Mouse (Mus musculus) heart, postnatal 0 days (tissue): ENCODE data around the gene Rps27.

Source experiments
- CTCF ChIP-seq: IDR thresholded peaks from 2 replicates; pipeline ENCODE4 v1.5.1; 2016; ENCODE audit warnings: antibody characterized with exemption, control low read depth, low read depth
- EP300 ChIP-seq: IDR thresholded peaks from 2 replicates; pipeline ENCODE4 v1.6.1; 2016; ENCODE audit warnings: antibody characterized with exemption, low read depth

DNA sequence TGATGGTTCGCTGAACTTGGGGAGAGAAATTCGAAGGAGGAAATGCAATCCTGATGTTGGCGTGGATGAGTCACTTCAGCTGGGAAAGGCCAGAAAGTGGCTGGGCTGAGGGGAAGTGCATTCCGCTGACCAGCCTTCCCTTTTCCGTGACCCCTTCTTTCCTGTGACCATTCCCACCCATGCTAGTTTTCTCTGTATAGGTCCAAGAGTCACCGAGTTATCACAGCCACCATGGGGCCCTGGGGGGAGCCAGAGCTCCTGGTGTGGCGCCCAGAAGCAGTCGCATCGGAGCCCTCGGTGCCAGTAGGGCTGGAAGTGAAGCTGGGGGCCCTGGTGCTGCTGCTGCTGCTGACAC, 35.3 kb upstream of the Rps27 start:
- no peak for TF ChIP-seq CTCF
- TF ChIP-seq EP300: peak; percentile 36; the same call in 1 of the 2 replicates
